Mouse (Mus musculus): ENCODE results near the gene 4930402H24Rik. TPM values are rescaled to one million over a fixed set of nuclear protein-coding genes. Genes with fewer than 3 reads are reported as not detected.

Gene 4930402H24Rik
- polyA plus RNA-seq, 1 experiment from 2014 or later: 99.6 TPM

- no peaks in the 10 kb centered on the region for H3K27me3 ChIP-seq (ENCODE audit: control insufficient read depth, insufficient read depth, low read length)
- no peaks in the 10 kb centered on the region for H3K9me3 ChIP-seq (ENCODE audit: control insufficient read depth, low read length)
- H3K4me1 ChIP-seq (replicated peaks; ENCODE audit: control insufficient read depth, insufficient read depth, low read length): no peaks in the 10 kb centered on the region
- H3K36me3 ChIP-seq (replicated peaks; ENCODE audit: control insufficient read depth, insufficient read depth): peaks cover 97% of the 10 kb centered on the region
- no peak overlapping the region for H3K9ac ChIP-seq
- no peak overlapping the region for H3K4me2 ChIP-seq (replicated peaks)
- DNase-seq (ENCODE audit: low spot score): no peak
- H3K4me3 ChIP-seq (replicated peaks; ENCODE audit: low read length): no peak overlapping the region
- no peak for ATAC-seq (ENCODE audit: low FRiP score)
- WGBS: 89% methylated on average over 6 of the region's 6 CpGs
- no peak overlapping the region for H3K27ac ChIP-seq
Observed at GRCm38 (mm10) chr2:130657541-130657940, 248.7 kb downstream of the 4930402H24Rik start.

GRCm38 (mm10) chr2:130656536-130656935, 249.7 kb downstream of the 4930402H24Rik start:
- 97% methylated on average over 9 of the region's 9 CpGs for WGBS
- DNase-seq (ENCODE audit: low spot score) (no peak), ATAC-seq (ENCODE audit: low FRiP score) (no peak)
- H3K4me2 ChIP-seq (replicated peaks): no peak overlapping the region
- no peaks in the 10 kb centered on the region for H3K4me1 ChIP-seq (replicated peaks; ENCODE audit: control insufficient read depth, insufficient read depth, low read length)
- no peak overlapping the region for H3K4me3 ChIP-seq (replicated peaks; ENCODE audit: low read length)
- H3K36me3 ChIP-seq (replicated peaks; ENCODE audit: control insufficient read depth, insufficient read depth): peaks cover 94% of the 10 kb centered on the region
- no peaks in the 10 kb centered on the region for H3K9me3 ChIP-seq (ENCODE audit: control insufficient read depth, low read length)
- H3K27me3 ChIP-seq (ENCODE audit: control insufficient read depth, insufficient read depth, low read length): no peaks in the 10 kb centered on the region
- no peak overlapping the region for H3K27ac ChIP-seq
- no peak overlapping the region for H3K9ac ChIP-seq

Other genes starting within 250 kb of the 4930402H24Rik start
- 62.5 and 65.3 TPM in 2 replicates for gene Ddrgk1, start 241.7 kb downstream of the 4930402H24Rik start, polyA plus RNA-seq (2014; fragmentation: Nextera tagmentation; extraction: Ambion mirVana)
- 115 and 116 TPM in 2 replicates for gene Itpa, start 238.8 kb downstream of the 4930402H24Rik start, polyA plus RNA-seq (2014; fragmentation: Nextera tagmentation; extraction: Ambion mirVana)
- gene Slc4a11, start 208.9 kb downstream of the 4930402H24Rik start, polyA plus RNA-seq (2014; fragmentation: Nextera tagmentation; extraction: Ambion mirVana): 0.78 and 0.82 TPM in 2 replicates
- gene Atrn, start 89 bp upstream of the 4930402H24Rik start, polyA plus RNA-seq (2014; fragmentation: Nextera tagmentation; extraction: Ambion mirVana): 22.7 and 22.9 TPM in 2 replicates
- gene Gfra4, start 136.7 kb upstream of the 4930402H24Rik start, polyA plus RNA-seq (2014; fragmentation: Nextera tagmentation; extraction: Ambion mirVana): 49.2 and 50.8 TPM in 2 replicates
- gene Adam33, start 157.4 kb upstream of the 4930402H24Rik start, polyA plus RNA-seq (2014; fragmentation: Nextera tagmentation; extraction: Ambion mirVana): 0.81 and 1.4 TPM in 2 replicates
- 0.27 and 0.39 TPM in 2 replicates for gene Siglec1, start 180.4 kb upstream of the 4930402H24Rik start, polyA plus RNA-seq (2014; fragmentation: Nextera tagmentation; extraction: Ambion mirVana)
- gene Hspa12b, start 220.9 kb upstream of the 4930402H24Rik start, polyA plus RNA-seq (2014; fragmentation: Nextera tagmentation; extraction: Ambion mirVana): 2.2 and 3.3 TPM in 2 replicates
- gene Gm11037, start 227.1 kb upstream of the 4930402H24Rik start, polyA plus RNA-seq (2014; fragmentation: Nextera tagmentation; extraction: Ambion mirVana): not detected in 2 replicates